Mouse (Mus musculus) CD4-positive helper T cell, adult 2 months (primary cell): ENCODE results near the gene Tmcc1.
"Not testable (repeated sequence)": the region's sequence is repeated elsewhere in the genome, so short reads cannot be mapped to it uniquely, and the experiment has no call there.

Experiments
- DNase-seq: peaks from one replicate; pipeline ENCODE4 v3.0.0-alpha.2; 2012; ENCODE audit warnings: low read depth, missing footprints, low spot score

Tmcc1 gene

GRCm38 (mm10) chr6:116193394-116194393 lies at the start of gene Tmcc1:
Gene Tmcc1 (minus strand): TSS chr6:116193486.
- DNase-seq: peak; percentile 98

GRCm38 (mm10) chr6:116240371-116240770 lies 47.1 kb upstream of the Tmcc1 start:
- DNase-seq: no peak

GRCm38 (mm10) chr6:116238083-116238482 lies 44.8 kb upstream of the Tmcc1 start:
- DNase-seq: no peak

- DNase-seq: no peak
Measured at GRCm38 (mm10) chr6:116235336-116235735, 42.0 kb upstream of the Tmcc1 start.

GRCm38 (mm10) chr6:116234821-116235220 lies 41.5 kb upstream of the Tmcc1 start:
- DNase-seq: not testable (repeated sequence)

- DNase-seq: peak; percentile 58
Measured at GRCm38 (mm10) chr6:116228785-116229525, 35.7 kb upstream of the Tmcc1 start.

GRCm38 (mm10) chr6:116227767-116228166 lies 34.5 kb upstream of the Tmcc1 start:
- no peak for DNase-seq

- peak; percentile 96 for DNase-seq
Measured at GRCm38 (mm10) chr6:116207729-116208534, 14.6 kb upstream of the Tmcc1 start, which contains the start of gene Washc2. Gene Washc2 (plus strand): TSS chr6:116208038.

- DNase-seq: no peak
Measured at GRCm38 (mm10) chr6:116199682-116200081, 6.4 kb upstream of the Tmcc1 start.

GRCm38 (mm10) chr6:116198173-116198572 lies 4.9 kb upstream of the Tmcc1 start:
- peak; percentile 65 for DNase-seq

GRCm38 (mm10) chr6:116195811-116196210 lies 2.5 kb upstream of the Tmcc1 start:
- DNase-seq: no peak

GRCm38 (mm10) chr6:116192809-116193311 lies 426 bp downstream of the Tmcc1 start:
- DNase-seq: no peak

- no peak for DNase-seq
Measured at GRCm38 (mm10) chr6:116189417-116189816, 3.9 kb downstream of the Tmcc1 start.

- DNase-seq: no peak
Measured at GRCm38 (mm10) chr6:116186485-116186884, 6.8 kb downstream of the Tmcc1 start.

- DNase-seq: no peak
Measured at GRCm38 (mm10) chr6:116183509-116183908, 9.8 kb downstream of the Tmcc1 start.

- DNase-seq: no peak
Measured at GRCm38 (mm10) chr6:116180731-116181130, 12.6 kb downstream of the Tmcc1 start.

GRCm38 (mm10) chr6:116178376-116178775 lies 14.9 kb downstream of the Tmcc1 start:
- no peak for DNase-seq

- DNase-seq: not testable (repeated sequence)
Measured at GRCm38 (mm10) chr6:116173511-116174099, 19.7 kb downstream of the Tmcc1 start.

GRCm38 (mm10) chr6:116166383-116166782 lies 26.9 kb downstream of the Tmcc1 start:
- DNase-seq: no peak

- DNase-seq: no peak
Measured at GRCm38 (mm10) chr6:116154854-116155624, 38.2 kb downstream of the Tmcc1 start.
